Mouse (Mus musculus) kidney, postnatal 0 days (tissue): Measurements from ENCODE around the gene Dusp3. TPM values are rescaled to one million over a fixed set of nuclear protein-coding genes. Genes with fewer than 3 reads are reported as not detected.

ENCODE experiments used
- ATAC-seq: fragments of 200-750 bp; cut with Nextera tagmentation; replicated peaks from 2 replicates; pipeline ENCODE4 v1.8.0; 2017; ENCODE audit warnings: low read depth, moderate number of reproducible peaks, moderate TSS enrichment, moderate library complexity; ENCODE audit not compliant: low FRiP score
- DNase-seq: peaks from one replicate; pipeline ENCODE4 v3.0.0-alpha.2; 2016; ENCODE audit warnings: low spot score
- H3K27ac ChIP-seq: fragments of 300-500 bp; sonication (generic); 2 replicates; pipeline ENCODE4 v1.5.1; 2014; ENCODE audit warnings: mild to moderate bottlenecking
- H3K27me3 ChIP-seq: fragments of 300-500 bp; sonication (generic); 2 replicates; pipeline ENCODE4 v1.6.1; 2014; ENCODE audit warnings: low read length, mixed read lengths; ENCODE audit not compliant: insufficient read depth
- H3K36me3 ChIP-seq: fragments of 300-500 bp; sonication (generic); 2 replicates; pipeline ENCODE4 v1.6.1; 2014; ENCODE audit warnings: low read length, mixed read lengths; ENCODE audit not compliant: insufficient read depth
- H3K4me1 ChIP-seq: fragments of 300-500 bp; sonication (generic); replicated peaks from 2 replicates; pipeline ENCODE4 v1.6.1; 2014; ENCODE audit warnings: antibody characterized with exemption, low read length, mixed read lengths; ENCODE audit not compliant: insufficient read depth
- H3K4me2 ChIP-seq: fragments of 300-500 bp; sonication (generic); 2 replicates; pipeline ENCODE4 v1.6.1; 2014; ENCODE audit warnings: mild to moderate bottlenecking, low read length, moderate library complexity, mixed read lengths
- H3K4me3 ChIP-seq: fragments of 300-500 bp; sonication (generic); replicated peaks from 2 replicates; pipeline ENCODE4 v1.5.1; 2014; ENCODE audit warnings: low read depth, low read length
- H3K9ac ChIP-seq: fragments of 300-500 bp; sonication (generic); 2 replicates; pipeline ENCODE4 v1.6.1; 2014; ENCODE audit warnings: low read depth, low read length
- H3K9me3 ChIP-seq: fragments of 300-500 bp; sonication (generic); replicated peaks from 2 replicates; pipeline ENCODE4 v1.6.1; 2016; ENCODE audit warnings: low read length, inconsistent platforms, mixed read lengths
- CTCF ChIP-seq: IDR thresholded peaks from 2 replicates; pipeline ENCODE4 v1.5.1; 2016; ENCODE audit warnings: antibody characterized with exemption, low read depth, mild to moderate bottlenecking, moderate library complexity
- WGBS: fragments of 180-500 bp; shearing (Covaris S2); extraction: QIAGEN DNeasy Blood & Tissue Kit; methylation state at CpG from one replicate; pipeline ENCODE4 v1.1.7; 2014; 5-methylcytosine and 5-hydroxymethylcytosine counted together
- polyA plus RNA-seq: library from polyadenylated mRNA; unstranded; fragments of >200 nt; fragmentation: Nextera tagmentation; extraction: Ambion mirVana; gene quantifications from 2 replicates; pipeline ENCODE4 v1.2.1, GENCODE M21; 2015

Dusp3 gene
- polyA plus RNA-seq, 1 experiment from 2014 or later: 51.7 TPM

DNA sequence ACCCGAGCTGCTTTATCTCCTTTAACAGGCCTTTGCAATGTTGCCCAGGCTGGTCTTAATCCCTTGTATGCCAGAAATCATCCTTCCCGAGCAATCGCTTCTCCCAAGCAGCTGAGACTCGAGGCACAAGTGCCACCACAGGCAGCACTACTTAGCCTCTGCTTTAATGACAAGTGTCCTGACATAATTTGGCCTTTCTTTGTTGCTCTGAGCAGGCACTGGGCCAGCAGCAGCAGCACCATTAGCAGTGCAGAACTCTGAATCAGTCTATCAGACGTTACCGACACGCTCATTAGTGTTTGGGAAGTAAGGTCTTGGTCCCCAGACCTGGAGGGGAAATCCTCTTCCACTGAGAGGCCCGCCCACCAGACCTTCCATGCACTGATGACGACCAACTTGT is 32.9 kb upstream of the Dusp3 start:
- ATAC-seq (no peak), DNase-seq (no peak)
- Histone ChIP-seq H3K9me3 (no peaks in the 10 kb centered on the region), H3K4me3 (no peak overlapping the region), H3K36me3 (no peaks in the 10 kb centered on the region), H3K27ac (no peak overlapping the region), H3K4me2 (no peak overlapping the region), H3K9ac (no peak overlapping the region), H3K4me1 (no peaks in the 10 kb centered on the region), H3K27me3 (no peaks in the 10 kb centered on the region)
- 82% methylated on average over 9 of the region's 9 CpGs for whole genome bisulfite sequencing
- TF ChIP-seq CTCF: no peak

DNA sequence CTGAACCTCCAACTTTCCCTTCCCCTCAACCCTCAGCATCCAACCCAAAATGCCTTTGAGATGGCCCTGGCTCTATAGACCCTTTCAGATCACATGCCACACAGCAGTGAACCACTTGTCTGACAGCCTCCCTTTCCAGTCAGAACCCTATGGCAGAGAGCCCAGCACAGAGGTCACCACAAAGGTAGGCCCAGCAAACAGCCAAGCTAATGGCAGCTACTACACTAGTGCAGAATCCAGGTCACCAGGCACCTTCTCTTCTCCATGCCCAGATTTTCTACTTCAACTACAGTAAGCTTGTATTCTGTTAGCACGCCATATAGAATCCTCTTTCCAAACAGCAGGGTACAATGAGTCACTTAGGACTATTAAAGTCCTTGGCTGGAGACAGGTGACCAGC is 29.3 kb upstream of the Dusp3 start:
- no peaks in the 10 kb centered on the region for H3K9me3 ChIP-seq
- no peak overlapping the region for H3K4me2 ChIP-seq
- H3K9ac ChIP-seq: no peak overlapping the region
- no peak overlapping the region for H3K27ac ChIP-seq
- H3K4me3 ChIP-seq: no peak overlapping the region
- no peaks in the 10 kb centered on the region for H3K27me3 ChIP-seq
- no peak for ATAC-seq
- no peak for TF ChIP-seq CTCF
- WGBS: 100% methylated on average over 1 of the region's 1 CpGs
- DNase-seq: no peak
- H3K4me1 ChIP-seq: no peaks in the 10 kb centered on the region
- no peaks in the 10 kb centered on the region for H3K36me3 ChIP-seq

DNA sequence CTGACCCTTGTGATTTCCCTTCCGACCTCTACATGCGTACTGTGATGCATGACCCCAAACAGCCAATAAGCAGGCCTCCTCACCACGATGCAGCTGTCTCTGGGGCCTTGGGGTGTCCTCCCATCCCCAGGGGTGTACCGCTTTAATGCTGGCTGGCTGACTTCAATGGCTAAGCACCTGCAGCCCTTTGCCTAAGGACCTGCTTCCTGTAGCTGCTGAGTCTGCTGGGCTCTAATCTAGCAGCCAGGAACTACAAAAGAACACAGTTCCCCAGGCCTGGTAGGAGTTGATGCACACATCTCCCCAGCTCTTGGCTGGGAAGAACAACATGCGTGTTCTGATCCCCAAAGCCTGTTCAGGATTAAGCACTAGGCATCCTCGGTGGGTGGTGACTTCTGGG is 28.7 kb upstream of the Dusp3 start:
- DNase-seq (no peak), ATAC-seq (no peak)
- no peaks in the 10 kb centered on the region for H3K4me1 ChIP-seq
- no peaks in the 10 kb centered on the region for H3K9me3 ChIP-seq
- H3K4me3 ChIP-seq: no peak overlapping the region
- 63% methylated on average over 6 of the region's 6 CpGs for WGBS
- H3K4me2 ChIP-seq: no peak overlapping the region
- no peak overlapping the region for H3K27ac ChIP-seq
- no peak overlapping the region for H3K9ac ChIP-seq
- H3K36me3 ChIP-seq: no peaks in the 10 kb centered on the region
- TF ChIP-seq CTCF: no peak
- no peaks in the 10 kb centered on the region for H3K27me3 ChIP-seq

DNA sequence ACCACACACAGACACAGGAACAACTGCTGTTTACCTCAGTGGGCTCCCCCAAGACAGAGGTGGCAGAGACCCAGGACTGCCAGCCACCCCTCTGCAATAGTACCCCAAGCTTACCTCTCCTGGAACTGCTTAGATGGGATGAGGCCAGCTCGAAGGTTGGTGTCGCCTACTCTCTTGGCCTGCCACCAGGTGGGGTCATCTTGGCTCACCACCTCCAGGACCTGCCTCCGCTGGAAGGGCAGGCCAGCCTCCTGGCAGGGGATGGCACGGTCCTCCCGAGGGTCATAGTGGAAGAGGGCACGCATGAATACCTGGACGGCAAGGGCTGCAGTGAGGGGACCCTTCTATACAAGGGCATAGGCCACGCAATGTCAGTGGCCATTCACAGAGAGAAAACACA is 26.4 kb upstream of the Dusp3 start:
- ATAC-seq (no peak), DNase-seq (no peak)
- no peak overlapping the region for H3K4me3 ChIP-seq
- 70% methylated on average over 8 of the region's 8 CpGs for WGBS
- H3K9me3 ChIP-seq: no peaks in the 10 kb centered on the region
- peak; percentile 18; the same call in 1 of the 2 replicates for TF ChIP-seq CTCF
- H3K4me1 ChIP-seq: no peaks in the 10 kb centered on the region
- H3K36me3 ChIP-seq: no peaks in the 10 kb centered on the region
- H3K27ac ChIP-seq: no peak overlapping the region
- H3K4me2 ChIP-seq: no peak overlapping the region
- H3K27me3 ChIP-seq: no peaks in the 10 kb centered on the region
- H3K9ac ChIP-seq: no peak overlapping the region

DNA sequence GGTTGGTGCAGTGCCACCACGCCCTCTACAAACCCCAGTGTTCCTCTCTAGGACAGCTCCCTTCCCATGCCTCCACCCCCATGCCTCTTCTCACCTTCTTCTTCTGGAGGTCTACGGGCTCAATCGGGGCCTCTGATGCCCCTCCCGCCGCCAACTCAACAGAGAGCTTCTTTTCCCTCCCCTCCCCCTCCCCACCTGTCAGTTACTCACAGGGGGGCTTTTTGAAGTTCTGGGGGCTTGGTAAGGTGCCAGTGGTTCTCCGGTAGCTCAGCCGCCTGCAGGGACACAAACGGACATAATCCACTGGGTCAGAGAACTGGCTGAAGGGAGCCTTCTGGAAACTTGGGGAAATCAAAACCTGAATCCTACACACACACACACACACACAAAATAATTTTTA is 24.7 kb upstream of the Dusp3 start:
- Histone ChIP-seq H3K4me1 (no peaks in the 10 kb centered on the region), H3K9ac (no peak overlapping the region), H3K4me2 (no peak overlapping the region), H3K4me3 (no peak overlapping the region), H3K36me3 (no peaks in the 10 kb centered on the region), H3K9me3 (no peaks in the 10 kb centered on the region), H3K27me3 (no peaks in the 10 kb centered on the region), H3K27ac (no peak overlapping the region)
- no peak for DNase-seq
- ATAC-seq: no peak
- WGBS: 86% methylated on average over 8 of the region's 8 CpGs
- TF ChIP-seq CTCF: no peak

DNA sequence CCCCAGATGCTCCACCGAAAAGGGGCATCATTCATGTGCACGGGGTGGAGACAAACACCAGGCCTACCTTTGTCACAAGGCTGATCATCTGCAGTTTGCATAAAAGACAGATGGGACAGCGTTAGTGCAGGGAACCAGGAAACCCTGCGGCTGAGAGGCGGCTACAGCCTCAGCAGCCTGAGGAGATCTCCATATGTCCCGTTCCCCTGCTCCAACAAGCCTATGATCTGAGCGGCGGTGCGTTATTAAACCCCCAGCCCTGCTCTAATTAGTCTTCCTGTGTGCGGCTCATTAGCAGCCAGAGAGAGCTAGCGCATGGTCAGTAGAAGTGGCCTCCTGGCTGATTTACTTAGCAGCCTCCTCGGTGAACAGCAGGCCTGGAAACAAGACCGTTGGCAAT is 23.3 kb upstream of the Dusp3 start:
- no peak for TF ChIP-seq CTCF
- WGBS: 55% methylated on average over 13 of the region's 13 CpGs
- Histone ChIP-seq H3K4me3 (no peak overlapping the region), H3K9ac (no peak overlapping the region), H3K9me3 (no peaks in the 10 kb centered on the region), H3K4me1 (no peaks in the 10 kb centered on the region), H3K27ac (no peak overlapping the region), H3K4me2 (no peak overlapping the region), H3K27me3 (no peaks in the 10 kb centered on the region), H3K36me3 (no peaks in the 10 kb centered on the region)
- no peak for ATAC-seq
- DNase-seq: no peak

DNA sequence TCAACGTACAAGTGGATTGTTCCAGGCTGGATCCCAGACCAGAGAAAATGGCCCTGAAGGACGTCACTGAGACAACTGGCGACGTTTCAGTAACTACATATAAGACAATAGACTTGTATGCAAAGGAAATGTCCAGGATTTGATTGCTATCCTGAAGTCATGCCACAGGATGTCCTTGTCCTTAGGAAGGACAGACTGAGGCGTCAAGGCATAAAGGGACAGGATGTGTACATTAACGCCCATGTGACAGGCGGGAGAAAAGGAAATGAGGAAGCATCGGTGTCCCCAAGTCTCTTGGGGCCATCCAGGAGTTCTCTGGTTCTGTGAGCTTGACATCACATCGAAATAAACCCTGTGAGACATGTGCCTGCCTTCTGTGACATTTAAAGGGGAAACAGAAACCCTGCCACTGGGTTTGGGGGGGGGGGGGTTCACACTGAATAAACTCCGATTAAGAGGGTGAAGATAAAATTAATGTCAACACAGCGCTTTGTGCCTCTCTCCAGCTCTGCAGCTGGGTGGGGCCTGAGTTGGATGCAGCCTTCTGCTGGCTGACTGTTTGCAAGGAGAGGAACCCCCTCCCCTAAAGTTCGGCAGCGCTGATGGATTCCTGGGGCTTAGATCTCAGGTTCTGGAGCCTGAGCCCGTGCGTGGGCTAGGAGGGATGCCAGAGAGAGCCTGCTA is 22.3 kb upstream of the Dusp3 start:
- 68% methylated on average over 15 of the region's 15 CpGs for WGBS
- no peak for TF ChIP-seq CTCF
- Histone ChIP-seq H3K4me1 (no peaks in the 10 kb centered on the region), H3K27me3 (no peaks in the 10 kb centered on the region), H3K27ac (no peak overlapping the region), H3K9ac (no peak overlapping the region), H3K4me3 (no peak overlapping the region), H3K36me3 (no peaks in the 10 kb centered on the region), H3K9me3 (no peaks in the 10 kb centered on the region), H3K4me2 (no peak overlapping the region)
- DNase-seq (peak; percentile 35), ATAC-seq (no peak)
